Mouse (Mus musculus): ENCODE measurements around the gene Plod2.

Plod2 gene

DNA sequence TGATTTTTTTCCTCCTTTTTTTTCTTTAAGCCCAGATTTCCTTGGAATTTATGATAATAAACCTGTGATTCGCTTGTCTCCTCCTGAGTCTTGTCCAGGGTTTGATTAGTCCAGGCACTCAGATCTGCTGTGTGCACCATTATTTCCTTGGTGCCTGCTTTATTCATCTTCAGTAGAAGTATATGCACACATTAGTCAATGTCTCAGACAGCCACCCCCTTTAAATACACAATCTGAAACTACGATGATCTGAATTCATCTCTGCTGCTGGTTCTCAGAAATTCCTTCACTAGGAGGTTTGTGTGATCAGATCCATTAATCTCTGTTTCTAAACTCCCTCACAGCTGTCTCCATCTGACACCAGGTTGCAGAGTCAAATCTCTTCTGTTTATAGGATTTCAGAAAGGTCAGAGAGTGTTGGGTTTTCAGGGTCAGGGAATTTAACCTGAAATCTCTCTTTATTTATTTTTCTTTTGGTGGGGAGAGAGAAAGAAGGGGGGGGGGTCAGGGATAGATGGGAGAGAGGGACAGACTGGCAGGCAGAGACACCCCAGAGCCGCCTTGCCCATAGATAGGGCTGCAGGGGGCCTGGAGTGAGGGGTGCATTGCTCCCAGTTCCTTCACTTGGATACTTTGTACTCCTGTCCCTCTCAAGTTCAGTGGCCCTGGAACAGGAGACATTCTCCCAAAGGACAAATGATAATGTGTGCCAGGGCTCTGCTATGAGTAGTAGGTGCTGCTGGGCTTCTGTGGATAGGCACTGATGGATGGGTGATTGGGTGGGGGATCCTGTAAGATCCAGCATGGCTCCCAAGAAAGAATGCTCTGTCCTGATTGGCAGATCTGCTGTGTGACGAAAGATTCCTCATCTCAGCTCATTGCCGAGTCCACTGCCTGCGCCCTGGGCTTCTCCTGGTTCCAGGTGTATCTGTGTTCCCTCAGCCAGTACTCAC is 13.3 kb downstream of the Plod2 start:
- DNase-seq, result no peak

DNA sequence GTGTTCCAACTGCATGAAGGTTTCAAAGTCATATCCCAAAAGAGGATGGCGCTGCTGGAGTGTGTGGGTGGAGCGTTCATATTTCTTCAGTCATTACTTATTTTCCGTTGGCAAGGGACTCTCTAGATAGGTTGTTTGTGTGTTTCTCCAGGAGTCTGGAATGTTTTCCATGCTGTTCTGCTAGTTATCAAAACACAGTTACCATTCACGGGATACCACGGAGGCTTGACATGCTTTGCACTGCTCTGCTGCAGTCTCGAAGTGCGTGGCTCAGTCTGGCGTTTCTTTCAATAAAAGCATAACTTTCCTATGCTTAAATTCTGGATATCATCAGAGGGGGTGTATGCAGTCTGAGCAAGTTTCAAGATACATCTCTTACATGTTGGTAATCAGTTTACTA is 17.7 kb downstream of the Plod2 start:
- no peak for DNase-seq

DNA sequence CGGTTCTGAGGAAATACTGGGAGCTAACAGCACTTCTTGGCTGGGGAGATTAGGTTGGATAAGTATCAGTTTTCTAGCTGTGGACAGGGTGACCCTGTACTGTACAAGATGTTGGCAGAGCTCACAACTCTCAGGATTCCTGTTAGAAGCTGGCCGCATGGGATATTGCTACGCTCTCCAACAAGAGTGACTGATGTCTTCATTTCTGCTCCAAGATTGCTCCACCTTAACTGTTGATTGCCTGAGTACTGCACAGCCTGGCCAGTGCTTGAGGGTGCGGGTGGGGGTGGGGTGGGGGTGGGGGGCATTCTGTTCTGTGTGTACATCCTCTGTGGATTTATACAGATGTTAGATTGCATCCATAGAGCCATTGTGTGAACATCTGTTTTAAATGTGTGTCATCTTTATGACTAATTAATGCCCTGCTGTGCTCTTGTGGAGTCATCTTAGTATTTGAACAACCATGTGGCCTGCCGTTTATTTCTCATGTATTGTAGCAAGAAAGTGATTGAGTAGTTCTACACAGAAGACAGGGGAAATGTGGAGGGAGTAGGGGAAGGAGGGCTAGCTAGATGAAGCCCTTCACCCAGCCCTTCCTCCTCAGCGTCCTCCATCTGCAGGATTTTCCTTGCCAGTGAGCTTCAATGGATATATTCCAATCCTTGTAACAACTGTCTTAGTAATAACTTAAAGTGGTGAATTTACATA is 19.0 kb downstream of the Plod2 start:
- DNase-seq, result no peak

DNA sequence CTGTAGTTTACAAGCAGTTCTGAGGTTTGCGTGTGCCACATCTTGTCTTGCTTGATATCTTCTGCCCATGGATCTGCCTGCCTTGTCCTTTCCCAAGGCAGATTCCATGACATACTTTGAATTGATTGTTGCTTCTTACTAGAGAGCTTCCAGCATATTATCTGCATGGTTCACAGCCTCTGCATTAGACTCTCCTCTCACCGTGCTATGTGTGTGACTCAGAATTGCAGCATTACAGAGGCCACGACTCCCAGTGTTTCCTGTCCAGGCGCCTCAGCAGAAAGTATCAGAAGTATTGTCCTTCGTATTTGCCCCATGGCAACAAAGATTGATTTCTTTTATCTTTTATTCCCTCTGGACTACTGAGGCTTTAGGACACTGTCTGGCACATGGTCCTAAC is 20.4 kb downstream of the Plod2 start:
- no peak for DNase-seq

DNA sequence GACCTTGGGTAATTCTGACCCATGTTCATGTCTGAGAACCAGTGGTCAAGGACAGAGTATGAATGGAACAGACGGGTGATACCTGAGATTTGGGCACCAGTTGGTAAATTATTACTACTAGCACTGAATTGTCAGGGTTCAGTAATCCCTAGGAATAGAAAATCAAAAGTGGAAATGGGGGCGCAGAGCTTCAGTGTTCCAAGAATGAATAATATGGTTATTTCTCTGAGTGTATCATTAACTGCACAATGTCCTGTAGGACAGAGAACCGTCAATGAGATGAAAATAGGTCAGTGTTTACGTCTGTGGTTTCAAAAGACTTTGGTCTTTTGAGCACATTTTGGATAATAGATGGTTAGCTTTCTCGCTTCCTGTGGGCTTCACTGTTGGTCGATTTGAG is 21.3 kb downstream of the Plod2 start:
- DNase-seq, result no peak

DNA sequence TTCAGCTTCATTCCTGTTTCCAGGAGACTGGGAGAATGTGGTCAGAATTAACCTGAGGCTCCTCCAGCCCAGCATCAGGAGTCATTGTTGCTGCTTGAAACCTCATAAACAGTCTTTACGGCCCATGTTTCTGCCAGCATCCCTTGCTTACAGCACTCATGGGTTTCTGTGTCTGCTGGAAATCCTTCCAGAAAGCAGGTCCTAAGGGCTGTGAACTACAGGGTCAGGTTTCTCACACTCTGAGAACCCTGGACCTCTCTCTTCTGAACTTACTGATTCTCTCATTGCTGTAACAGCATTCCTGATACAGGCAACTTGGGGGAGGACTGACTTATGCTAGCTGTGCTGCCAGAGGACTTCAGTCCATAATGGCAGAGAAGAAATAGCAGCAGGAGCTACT is 22.4 kb downstream of the Plod2 start:
- no peak for DNase-seq

DNA sequence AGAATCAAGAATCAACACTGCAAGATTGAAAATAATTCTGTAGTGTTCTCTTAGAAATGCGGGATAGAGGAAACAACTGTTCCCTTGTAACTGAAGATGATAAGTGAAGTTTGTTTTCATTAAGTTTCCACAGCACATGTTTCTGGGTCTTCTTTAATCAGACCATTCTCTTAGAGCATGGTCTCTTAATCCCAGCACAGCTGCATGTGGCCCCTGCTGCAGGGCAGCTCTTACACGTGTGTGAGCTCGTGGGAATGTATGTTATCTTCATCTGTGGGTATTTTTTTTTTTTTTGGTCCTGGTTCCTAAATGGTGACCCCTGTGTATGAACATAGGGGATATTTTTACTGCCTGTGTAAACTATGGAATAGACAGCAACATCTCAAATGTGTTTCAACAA is 24.2 kb downstream of the Plod2 start:
- no peak for DNase-seq

DNA sequence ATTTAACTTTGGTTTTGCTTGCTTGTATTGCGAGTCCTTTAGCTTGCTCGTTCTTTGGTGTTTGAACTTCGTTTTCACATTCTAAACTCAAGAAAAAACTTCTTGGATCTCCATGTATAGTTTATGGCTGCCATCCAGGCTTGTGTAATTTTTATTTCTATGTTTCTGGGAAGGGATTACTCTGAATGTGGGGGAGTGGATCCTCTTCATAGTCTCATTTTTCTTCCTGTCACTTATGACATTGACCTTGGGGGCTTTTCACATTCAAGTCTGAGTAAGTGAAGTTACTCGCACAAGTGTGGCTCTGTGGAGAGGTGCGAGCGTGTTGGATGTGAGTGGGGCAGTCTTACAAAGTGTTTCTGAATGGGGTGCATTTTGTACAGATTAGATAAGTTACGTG is 25.5 kb downstream of the Plod2 start:
- no peak for DNase-seq

DNA sequence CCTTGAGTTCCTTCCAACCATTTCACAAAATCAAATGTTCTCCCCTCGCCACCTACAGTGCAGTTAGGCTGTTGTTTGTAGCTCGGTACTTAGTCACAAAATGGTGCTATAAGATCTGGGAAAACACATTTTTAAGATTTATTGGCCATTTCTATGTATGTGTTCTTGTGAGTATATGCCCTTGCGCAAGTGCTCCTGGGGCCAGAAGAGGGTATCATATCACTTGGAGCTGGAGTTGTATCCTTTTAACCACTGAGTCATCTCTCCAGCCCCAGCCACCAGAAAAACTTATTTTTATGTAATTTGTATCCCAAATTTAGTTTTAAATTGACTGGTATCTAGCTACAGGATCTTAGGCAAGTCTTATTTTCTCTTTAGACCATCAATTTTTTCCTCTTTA is 26.8 kb downstream of the Plod2 start:
- no peak for DNase-seq

DNA sequence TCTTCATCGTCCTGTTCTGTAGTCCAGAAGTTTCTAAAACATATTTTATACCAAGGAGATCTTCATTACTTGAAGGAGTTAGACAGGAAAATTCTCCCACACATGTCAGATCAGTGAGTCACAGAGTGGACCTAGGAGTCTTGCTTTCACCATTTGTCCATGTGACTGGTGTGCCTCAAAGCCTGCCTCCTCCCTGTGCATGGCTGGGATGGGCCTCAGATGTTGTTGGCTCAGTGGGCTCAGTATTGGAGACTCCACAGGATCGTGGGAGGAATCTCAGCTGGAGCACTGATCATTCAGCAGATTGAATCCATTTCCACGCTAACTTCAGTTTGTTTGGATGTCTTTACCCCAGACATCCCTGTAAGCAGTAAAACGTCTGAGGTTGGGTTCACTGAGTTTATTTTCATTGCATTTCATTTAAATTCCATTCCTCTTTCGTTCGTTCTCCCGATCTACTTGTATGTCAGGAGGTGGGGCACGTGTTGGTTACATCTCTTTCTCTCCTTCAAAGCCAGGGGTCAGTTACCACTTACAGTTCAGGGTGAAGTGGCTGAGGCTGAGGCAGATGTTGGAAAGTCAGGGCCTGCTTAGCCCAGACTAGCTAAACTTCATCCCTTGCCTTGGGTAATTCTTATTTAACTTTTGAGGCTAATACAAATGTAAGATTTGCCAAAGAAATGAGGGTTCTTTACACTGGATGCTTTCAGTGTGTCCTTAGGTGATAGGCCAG is 30.5 kb downstream of the Plod2 start:
- no peak for DNase-seq

DNA sequence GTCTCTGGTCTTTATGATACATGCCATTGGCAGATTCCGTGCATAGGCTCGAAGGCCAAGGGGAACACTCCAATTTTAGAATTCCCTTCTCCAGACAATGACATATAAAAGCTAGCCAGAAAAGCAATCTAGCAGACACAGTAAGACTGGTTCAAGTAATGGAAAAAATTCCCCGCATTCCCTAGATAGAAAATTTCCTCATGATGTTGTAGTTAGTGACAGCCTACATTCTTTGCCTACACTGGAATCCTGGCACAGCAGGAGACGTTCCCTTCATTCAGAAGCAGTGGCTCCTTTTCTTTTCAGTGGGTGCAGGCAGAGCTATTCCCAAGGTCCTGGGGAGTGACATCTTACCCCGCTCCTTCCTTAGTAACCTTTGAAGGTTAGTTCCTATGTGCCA is 41.9 kb downstream of the Plod2 start:
- no peak for DNase-seq

DNA sequence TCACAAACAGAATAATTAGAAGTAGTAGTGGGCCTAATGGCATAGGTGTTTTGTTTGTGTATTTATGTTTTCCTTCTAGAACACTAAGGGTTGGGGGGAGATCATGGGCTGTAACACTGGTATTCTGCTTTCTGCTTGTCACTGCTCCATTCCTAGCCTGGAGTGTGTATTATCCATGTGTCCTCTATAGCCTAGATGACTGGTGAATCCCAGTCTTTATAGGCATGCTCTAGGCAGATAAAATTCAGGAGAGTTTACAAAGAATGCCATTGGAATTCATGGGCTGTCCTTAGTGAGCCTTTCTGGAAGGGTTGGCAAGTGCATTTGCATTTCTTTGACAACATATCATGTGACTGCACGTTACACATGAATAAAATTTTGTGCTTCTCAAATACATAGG is 44.0 kb downstream of the Plod2 start:
- no peak for DNase-seq

DNA sequence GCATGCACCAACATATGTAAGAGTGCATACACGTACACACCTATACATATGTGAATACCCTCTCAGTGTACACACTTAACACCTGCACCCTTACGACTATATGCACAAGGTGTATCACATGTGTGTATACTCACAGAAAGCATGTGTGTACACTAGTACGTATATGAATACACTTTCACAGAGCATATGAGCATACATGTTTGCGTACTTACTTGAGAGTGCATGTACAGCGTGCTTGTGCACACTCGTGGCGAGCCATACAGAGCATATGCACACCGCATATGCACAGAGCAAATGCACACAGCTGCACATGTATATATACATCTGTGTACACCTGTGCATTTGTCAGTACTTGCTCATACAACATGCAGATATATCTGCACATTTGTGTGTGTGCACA is 45.4 kb downstream of the Plod2 start:
- no peak for DNase-seq

DNA sequence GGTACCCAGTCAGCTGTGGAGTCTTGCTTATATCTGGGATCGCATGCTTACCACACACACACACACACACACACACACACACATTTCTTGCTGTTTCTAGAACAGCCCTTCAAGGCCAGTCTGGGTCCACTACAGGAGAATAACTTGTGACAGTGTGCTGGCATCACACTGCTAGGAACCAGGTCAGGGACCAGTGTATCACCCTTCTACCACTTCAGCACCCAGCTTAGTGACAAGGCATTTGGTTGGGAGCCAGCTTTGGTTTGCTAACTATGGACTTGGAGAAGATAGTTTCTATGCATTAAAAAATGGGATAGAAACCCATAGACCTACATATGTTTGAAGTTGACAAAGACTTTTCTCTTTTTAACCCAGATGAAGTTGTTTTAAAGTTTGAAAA is 46.2 kb downstream of the Plod2 start:
- no peak for DNase-seq

DNA sequence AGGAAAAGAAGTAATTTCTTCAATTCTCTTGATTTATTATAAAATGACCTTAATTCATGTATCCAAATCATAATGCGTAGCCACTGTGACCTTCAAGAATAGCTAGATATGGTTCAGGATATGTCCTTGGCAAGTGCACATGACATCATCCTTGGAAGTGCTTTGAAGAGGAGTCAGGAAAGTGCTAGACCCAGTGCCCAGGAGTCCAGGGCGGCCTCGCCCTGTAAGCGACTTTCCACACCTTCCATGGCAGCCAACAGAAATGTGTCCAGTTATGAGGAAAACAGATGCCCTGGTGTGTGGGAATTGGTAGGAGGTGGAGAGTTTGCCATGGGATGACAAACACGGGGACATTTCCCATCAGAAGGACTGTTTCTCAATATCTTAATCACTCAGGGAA is 47.0 kb downstream of the Plod2 start:
- DNase-seq, result no peak

DNA sequence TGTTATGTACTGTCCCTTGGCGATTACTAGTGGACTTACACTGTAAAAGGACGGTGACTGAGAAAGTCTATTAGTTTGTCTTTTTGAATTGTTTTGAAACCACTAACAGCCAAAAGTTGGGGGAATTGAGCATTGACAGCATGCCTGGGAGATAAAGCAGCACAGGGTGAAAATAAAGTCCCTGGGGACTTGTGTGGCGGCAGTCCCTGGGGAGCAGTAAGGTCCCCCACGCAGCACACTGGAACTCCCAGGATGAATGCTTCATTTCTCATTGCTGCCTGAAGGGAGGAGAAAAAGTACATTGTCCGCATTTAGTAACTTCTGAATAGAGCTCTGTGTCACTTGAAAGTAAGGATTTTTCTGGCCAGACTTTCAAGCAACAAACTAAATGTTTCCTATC is 49.5 kb downstream of the Plod2 start:
- DNase-seq, result no peak

DNA sequence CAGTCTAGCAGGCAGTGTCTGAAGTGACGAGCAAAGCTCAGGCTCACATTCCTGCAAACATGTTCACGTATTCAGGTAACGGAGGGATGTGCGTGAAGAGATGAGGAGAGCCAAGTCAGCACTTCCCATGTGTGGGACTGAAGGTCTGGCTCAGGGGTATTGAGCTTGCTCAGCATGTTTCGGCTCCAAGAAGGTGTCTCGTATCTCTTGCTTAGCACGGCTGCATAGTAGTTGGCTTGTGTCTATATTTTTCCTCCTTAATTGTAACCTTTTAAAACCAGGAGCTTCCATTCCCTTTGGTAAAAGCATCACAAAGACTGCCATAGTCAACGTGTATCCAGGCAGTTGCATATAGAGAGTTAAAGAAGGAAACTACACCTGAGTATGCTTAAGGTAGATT is 50.7 kb downstream of the Plod2 start:
- no peak for DNase-seq

DNA sequence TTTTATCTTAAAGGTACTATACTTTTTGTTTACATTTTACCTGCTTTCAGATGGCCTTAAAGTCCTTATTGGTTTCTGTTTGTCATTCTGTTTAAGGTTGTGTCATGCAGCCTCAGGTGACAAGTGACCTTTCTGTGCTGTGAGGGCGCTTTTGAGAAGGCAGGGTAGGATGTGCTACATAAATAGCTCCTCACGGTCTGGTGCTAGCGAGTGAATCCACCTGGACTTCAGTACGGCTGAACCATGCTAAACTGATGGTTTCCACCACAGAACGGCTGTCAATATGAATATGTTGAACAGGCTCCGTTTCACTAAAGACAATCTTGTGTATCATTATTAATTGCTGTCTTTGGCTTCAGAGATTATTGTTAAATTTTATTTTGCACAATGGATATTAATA is 52.5 kb downstream of the Plod2 start:
- no peak for DNase-seq

DNA sequence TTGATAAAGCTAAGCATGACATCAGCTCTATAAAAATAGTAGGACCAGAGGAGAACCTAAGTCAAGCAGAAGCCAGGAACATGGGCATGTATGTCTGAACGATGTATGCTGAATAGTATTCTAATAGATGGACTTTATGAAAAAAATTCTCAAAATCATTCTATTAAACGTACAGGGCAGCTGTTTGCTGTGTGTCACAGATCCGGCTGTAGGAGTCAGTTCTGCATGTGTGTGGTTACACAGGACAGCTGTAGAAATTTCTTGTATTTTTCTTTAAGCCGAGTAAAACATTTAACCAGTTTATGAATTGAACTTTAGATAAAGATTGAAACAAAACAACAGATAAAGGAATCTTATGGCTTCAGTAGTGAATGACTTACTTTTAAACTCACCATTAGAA is 53.3 kb downstream of the Plod2 start:
- no peak for DNase-seq

DNA sequence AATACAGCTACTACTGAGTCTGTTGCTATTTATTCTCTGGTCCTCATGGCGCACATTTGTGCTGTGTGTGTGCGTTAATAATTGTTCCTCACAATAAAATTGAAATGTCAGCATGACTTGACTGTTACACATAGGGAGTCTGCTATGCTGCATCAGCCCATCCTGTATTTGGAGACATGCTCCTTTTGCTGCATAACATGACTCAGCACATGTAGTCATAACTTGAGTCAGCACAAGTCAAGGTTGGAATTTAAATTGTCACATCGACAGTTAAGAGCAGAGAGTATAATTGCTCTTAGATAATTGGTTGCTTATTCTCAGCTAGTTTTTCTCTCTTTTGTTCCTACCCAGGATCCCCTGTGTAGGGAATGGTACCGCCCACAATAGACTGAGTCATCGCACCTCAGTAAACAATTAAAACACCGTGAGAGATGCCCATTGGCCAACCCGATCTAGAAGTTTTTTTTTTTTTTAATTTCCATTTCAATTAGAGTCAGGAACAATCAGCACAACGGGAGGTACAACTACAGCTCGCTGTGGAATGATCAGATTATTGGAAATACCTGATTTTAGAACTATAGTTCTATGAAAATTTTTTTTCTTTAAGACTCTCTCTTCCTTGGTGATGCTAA is 55.0 kb downstream of the Plod2 start:
- no peak for DNase-seq

DNA sequence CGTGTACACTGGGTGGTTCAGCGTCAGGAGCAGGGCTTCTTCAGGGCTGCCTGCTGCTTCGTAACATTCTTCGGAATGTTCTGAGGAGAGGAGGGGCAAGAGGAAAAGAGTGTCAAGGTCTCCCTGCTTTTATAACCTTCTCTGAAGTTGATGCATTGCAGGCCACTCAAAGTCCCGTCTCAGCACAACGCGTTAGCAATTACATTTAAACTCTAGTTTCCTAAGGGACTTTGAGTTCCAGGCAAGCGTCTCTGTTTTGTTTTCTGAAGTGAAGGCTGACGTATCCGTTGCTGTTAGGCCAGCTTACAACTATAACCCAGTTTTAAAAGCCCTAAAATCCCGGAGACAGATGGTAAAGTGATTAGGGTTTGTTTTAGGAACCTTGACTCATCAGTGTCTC is 55.8 kb downstream of the Plod2 start:
- no peak for DNase-seq

DNA sequence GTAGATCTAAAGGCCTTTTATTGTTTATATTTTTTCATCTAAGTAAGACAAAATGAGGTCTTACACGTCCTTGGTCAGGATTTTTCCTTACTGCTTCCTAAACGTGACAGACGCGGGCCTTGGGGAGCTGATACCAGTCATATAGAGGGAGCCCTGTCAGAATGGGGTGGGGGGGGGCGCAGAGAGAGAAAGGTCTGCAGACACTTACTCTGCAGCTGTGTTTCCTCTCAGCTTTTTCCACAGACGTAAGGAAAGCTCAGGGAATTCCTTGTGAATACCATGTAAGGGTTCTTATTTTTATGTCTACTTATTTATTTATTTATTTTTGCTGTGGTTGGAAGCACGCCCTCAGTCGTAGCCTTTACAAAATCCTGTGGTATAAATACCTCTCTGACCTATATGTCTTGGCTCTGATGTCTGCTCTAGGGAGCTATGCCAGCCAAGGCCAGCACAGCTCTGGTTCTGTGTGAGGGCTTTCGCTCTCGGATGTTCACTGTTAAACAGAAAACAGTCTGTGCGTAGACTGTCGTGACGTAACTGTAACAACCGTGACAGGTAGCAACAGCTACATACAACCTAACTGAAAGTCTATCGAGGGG is 58.0 kb downstream of the Plod2 start:
- DNase-seq, result peak; percentile 11

DNA sequence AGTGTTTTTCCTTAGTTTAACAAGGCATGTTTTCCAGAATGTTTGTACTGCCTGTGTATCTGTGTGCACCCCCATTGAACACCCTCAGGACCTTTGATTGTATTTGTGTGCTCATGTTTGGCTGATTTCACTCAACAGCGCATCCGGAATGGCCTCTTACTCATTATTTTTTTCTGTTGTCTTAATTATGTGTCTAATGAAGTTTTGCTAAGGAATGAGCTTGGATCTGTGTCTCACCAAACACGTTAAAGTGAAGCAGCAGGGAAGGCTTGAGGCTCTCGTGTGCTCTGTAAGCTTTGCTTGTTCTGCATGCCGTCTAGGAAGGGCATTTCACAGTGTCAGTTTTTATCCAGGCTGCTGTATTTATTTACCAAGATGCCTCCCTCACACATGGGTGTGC is 59.5 kb downstream of the Plod2 start:
- DNase-seq, result no peak
